Mouse (Mus musculus) retina, postnatal 1 day (tissue): ENCODE data around the gene Armh3.
A peak's percentile ranks its signal among the peaks of the same experiment; 100 is the strongest.

Experiments used
- DNase-seq: peaks from one replicate; pipeline ENCODE4 v3.0.0-alpha.2; 2012

Armh3 gene

DNA sequence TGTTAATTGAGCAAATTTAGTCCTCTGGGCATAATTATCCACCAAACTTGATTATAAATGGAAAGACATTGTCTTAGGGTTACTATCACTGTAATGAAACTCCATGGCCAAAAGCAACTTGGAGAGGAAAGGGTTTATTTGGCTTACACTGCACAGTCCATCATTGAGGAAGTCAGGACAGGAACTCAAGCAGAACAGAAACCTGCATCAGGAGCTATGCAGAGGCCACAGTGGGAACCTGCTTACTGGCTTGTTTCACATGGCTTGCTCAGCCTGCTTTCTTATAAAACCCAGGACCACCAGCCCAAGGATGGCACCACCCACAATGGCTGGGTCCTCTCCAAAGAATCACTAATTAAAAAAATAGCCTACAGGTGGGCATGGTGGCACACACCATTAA, 13.9 kb downstream of the Armh3 start:
- no peak for DNase-seq

DNA sequence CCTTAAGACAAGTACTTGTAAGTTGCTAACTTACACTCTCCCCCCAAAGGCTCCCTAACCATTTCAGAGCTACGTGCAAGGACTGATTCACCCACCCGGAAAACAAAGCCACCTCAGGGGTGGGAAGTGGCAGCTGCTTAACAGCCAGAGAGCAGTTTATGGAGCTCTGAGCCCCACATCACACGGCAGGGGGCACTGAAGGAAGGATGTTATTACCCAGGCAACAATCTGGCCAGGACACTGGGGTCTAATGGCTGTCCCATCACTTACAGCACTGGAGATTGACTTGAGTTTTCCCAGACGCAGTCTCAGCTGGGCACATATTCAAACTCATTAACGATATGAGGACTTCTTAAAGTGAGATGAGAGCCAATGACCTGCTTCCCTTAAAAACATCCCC, 37.5 kb downstream of the Armh3 start:
- DNase-seq = peak; percentile 70

DNA sequence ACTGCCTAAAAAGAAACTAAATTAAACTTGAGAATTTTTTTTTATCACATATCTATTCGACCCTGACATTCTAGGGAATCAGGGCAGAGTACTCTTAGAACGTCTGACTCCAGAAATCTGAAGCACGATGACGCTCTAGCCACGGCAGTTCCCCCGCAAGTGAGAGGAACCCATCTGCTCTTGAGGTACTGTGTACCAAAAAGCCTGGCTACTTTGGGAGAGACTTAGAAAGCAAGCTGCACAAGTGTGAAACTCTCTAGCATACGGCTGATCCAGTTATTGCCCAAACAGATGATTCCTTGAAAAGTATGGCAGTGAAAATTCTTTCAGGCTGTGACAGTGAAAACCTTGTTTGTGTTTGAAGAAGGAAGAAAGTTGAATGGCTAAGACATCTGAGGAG, 41.6 kb downstream of the Armh3 start:
- DNase-seq = no peak

DNA sequence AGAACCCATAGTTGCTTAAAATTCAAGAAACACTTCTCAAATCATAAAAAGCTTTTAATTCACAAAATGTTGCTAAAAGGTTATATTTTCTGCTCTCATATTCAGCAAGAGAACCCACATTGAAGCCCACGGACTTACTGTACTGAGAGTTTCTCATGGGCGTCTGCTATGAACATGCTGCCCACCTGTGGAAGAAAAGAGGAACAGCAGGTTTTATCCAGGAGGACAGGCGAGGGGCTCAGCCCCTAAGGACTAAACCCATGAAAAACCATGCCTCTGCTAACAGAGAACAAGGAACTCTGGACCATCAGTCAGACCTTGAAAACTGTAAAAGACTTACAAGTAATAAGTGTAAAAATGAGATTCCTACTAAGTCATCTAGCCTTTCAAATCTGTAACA, 45.0 kb downstream of the Armh3 start:
- peak; percentile 69 for DNase-seq

DNA sequence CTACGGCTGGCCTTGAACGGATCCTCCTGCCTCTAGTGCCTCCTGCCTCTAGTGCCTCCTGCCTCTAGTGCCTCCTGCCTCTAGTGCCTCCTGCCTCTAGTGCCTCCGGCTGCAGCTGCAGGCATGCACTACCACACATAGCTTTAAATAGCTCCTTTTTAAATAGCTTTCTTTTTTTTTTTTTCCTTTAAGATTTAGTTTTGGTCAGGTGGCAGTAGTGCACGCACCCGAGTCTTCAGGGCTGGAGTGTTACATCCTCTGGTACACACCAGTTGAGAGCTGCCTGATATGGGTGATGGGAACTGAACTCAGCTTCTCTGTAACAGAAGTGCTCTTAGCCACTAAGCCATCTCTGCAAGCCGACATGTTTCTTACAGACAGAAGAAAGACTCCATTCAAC, 49.1 kb downstream of the Armh3 start:
- no peak for DNase-seq

DNA sequence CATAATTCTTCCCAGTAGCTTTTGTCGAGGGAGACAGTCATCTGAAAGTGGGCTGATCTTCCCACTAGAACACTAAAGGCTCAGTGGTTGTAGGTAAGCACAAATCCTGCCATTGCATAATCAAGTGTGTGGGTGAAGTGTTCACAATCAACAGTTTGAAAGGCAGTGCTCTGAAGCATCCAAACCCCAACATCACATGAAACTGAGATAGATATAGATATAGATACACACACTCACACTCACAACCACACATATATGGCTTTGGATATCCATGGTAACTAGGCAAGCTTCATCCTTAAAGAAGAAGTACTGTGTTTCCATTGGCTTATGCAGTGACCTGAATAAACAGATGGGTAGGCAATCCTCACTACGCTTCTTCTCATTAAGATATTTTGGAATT, 50.5 kb downstream of the Armh3 start:
- DNase-seq = no peak

DNA sequence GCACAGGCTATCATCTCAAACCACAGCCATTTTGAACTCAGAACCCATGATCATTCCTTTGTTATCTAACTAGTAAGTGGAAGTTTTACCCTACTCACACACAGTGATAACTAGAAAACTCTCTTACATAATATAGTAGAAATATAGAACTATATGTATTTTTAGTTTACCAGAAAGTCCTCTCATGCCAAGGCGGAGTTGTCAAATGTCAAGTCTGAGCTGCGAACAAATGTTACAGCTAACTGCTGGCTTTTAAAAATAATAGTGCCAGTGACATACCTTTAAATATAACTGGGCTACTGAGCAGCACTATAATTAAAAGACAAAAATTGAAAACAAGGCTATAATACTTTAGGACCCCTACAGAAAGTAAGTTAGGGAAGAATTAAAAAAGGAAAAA, 51.0 kb downstream of the Armh3 start:
- no peak for DNase-seq

DNA sequence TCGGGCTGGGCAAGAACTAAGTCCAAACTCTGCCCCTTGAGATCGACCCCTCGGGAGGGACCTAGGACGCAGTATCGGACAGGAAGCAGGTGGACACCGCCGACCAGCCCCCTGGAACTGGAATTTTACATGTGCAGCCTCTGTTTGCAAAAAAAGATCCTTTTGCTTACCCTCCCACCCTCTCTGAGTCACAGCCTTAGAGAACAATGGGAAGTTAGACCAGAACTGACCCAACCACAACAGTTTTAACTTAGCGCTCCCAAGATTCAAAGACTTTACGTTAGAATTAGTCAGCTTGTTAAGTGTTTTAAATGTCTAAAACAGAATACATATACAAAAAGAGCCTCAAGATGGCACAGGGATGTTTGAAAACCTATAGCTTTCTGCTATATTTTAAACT, 51.7 kb downstream of the Armh3 start:
- no peak for DNase-seq

DNA sequence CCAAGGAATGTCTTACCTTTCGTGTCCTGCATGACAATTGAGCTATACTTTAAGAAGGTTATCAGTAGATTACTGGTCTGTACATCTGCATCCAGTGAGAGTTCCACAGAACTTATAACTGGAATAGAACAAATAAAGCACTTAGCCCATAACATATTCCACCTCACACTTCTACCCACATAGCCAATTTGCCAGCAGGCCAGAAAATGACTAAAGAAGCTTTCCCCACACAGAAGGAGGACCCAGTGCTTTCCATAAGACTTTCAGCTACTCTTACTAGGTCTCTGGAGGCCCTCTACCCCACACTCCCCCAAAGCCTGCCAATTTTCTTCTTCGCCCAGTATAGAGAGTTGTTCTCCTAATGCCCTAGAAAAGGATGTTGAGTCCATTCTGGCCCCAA, 52.3 kb downstream of the Armh3 start:
- DNase-seq = no peak

DNA sequence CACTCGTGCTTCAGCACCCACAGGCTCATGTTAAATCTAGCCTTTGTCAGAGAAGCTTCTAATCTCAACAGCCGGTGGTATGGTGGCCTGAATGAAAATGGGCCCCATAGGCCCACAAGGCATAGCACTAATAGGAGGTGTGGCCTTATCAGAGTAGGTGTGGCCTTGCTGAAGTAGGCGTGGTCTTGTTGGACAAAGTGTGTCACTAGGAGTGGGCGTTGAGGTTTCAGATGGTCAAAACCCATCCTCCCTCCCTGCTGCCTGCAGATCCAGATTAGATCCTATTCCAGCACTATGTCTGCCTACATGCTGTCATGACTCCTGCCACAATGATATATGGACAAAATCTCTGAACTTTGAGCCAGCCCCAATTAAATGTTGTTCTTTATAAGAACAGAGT, 54.5 kb downstream of the Armh3 start:
- peak; percentile 41 for DNase-seq

DNA sequence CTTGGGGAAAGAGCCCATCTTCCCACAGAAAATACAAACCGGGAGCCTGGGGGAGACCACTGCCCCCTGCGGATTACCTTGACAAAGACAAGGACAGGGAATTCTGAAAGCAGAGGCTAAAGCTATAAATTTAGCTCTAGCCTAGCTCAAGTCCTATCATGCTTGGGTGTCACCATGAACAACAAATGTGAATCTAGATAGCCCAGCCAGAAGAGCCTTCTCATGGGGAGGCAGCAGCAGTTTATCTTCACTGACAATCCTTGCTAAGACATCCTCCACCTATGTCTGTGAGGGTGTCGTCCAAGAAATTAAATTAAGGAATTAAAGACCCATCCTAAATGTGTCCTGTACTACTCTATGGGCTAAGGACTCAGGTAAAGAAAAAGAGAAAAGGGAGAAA, 60.2 kb downstream of the Armh3 start:
- DNase-seq = peak; percentile 21

DNA sequence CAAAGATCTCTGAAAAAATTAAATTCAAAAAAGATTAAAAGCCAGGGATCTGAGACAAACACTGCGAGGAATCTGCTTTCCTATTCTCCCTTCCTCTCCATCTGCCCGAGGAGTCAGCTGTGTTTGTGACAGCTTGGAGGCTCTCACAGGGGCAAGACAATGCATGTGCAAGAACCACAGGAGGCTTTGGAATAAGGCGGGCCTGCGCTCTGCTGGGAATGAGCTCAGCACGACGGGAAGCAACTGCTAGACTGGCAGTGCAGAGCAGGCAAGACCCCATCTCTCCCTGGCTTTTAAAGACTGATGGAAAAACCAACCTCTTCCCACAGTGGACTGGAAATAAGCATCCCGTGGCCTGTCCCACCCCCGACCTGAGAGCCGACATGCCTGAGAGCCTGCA, 60.8 kb downstream of the Armh3 start:
- peak; percentile 59 for DNase-seq

DNA sequence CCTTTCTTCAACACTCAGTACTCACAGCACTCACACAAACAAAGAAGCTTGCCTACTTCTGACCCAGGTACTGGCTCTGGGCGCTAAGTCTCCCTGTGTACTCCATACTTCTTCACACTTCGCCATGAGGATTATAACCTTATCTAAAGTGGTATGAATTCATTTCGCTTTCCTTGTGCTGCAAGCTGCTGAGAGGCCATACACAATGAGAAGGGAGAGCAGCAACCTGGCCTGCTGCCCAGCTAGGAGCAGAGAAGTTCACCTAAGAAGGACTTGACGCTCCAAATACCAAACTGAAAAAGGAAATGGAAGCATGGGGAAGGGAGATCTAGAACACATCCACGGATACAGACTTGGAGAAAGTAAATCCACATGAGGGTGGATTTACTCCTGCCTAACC, 71.1 kb downstream of the Armh3 start:
- no peak for DNase-seq

DNA sequence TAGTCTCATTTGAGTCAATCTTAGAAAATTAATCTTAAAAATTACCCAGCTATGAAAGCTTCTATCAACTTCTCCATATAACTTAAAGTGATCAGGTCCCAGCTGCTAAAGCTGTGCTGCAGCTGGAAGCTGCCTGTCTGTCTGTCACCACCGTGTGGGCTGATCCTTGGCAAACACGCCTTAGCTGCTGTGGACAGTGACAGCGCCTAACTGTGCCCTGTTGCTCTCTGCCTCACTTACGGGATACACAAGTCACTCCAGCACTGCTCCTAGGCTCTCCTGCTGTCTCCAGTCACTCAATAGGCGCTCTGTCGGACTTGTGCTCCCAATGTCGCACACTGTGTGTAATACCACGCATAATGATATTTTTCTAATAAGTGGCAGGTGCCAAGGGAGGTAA, 71.9 kb downstream of the Armh3 start:
- DNase-seq = no peak

DNA sequence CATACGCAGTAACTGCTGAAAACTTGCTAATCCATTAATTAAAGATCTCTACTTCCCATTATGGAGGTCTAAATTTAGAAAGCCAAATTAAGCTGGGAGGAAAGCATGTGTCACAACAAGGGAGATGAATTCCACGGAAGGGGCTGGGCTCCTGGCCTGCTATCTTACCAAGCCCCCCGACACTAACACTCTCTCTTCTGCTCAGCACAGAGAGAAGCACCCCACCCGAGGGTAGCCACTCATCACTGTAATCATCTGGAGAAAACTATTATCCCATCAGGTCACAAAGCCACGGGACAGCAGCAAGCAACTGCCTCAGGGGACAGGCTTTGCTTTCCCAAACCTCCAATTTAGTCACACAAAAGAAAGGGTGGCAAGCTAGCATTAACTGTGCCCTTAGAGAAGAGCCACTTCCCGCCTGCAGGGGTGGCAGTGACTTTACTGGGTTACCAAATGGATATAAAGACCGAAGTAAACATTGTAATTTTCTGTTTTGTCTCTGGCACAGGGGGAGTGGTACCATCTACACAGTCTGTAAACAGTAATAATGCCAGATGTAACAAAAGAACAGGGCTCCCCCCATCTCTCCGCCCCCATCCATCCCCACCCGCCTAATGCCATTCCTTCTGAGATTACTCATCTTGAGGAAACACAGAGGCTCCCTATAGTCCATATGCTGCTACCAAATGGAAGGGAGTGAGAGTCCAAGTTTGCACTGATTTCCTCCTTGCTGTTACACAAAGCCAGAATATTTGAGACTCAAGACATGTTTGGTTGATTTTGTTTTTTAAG, 77.8 kb downstream of the Armh3 start:
- peak; percentile 18 for DNase-seq

DNA sequence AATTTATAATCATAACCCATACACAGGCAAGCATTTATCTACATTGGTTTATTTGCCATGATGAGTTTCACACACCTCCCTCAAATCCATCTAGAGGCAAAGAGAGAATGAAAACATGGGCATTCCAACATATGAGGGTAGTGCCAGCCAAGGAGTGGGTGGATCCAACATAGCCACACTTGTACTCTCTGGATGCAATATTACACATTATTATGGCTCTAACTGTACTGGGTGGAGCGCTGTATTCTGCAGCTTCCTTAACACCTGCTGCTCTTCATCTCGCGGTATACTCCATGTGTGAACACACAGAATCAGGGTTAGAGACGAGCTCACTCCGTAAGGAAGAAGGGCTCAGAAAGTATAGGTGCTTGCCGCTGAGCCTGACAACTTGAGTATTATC, 79.9 kb downstream of the Armh3 start:
- no peak for DNase-seq

DNA sequence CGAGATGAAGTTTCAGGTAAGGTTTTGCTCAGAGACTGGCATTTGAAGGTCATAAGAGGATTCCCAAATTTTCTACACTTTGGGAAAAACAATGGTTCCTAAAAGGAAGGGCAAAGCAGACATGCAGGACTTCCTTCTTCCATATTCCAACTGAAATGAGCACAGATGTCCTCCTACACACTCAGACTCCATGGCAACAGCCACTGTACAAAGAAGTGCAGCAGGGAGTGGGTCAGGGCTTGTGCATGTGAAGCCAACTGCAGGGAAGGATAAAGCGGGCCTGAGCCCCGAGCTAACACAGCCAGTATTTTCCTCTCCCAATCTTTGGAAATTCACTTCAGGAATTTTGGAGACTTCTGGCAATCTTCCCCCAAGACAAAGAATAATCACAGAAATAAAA, 80.4 kb downstream of the Armh3 start:
- no peak for DNase-seq

DNA sequence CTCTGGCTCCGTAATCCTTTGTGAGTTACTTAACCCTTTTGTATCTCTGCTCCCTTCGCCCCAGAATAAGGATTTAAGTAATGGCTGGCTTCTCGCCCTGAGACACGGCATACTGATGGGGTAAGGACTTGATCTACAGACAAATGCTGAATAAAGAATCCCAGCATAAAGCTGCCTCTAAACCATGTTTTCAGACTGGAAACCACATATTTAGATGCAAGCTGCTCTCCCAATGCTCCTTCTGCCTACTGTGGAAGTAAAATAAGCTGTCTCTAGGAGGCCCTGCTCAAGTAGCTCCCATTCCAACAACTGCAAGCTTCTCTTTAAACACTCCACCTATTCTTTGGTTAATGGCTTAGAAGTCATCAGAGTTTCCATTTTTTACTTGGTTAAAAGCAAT, 81.8 kb downstream of the Armh3 start:
- no peak for DNase-seq

DNA sequence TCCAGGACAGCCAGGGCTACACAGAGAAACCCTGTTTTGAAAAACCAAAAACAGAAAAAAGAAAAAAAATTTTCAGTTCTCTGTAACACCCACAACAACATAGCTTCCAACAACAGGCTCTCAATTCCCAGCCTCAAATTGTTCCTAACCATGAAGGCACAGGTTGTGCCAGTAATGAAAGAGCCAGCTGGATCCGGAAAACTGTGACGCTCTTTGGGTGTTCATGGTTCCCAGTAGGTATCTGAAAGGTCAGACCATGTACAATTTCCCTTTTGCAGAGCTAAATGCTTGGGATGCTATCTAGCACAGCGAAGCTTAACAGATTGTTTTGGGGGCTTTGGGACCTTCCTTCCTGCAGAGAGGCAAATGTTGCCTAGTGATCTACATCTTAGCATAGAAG, 82.3 kb downstream of the Armh3 start:
- DNase-seq = no peak

DNA sequence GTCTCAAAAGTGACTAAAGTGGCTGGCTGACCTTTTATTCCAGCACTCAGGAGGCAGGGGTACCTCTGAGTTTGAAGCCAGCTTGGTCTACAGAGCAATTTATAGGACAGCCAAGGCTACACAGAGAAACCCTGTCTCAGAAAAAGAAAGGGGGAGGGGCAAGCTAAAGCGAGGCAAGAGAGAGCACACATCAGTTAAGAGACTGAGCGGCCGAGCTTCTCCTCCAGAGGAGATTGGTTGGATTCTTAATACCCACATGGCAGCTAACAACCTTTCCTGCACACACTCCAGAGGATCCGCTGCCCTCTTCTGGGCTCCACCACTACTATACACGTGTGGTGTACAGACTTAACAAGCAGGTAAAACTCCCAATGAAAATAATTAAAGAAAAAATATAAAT, 85.3 kb downstream of the Armh3 start:
- DNase-seq = no peak

DNA sequence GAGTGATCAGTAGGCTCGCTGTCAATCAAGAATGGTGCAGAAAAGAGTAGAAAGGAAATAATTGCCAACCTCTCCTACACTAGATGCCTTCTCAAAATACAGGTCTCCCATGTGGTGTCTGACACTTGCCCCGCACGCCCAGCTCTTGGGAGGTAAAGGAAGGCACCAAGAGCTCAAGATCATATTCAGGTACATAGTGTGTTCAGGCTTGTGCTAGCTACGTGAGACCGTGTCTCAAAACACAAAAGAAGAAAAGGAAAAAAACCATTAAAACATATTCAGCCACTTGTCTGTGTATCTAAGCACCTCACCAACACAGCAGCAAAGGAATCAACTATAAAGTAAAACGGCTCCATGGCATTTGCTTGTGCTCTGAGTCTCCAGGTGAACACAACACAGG, 85.9 kb downstream of the Armh3 start:
- DNase-seq = no peak

DNA sequence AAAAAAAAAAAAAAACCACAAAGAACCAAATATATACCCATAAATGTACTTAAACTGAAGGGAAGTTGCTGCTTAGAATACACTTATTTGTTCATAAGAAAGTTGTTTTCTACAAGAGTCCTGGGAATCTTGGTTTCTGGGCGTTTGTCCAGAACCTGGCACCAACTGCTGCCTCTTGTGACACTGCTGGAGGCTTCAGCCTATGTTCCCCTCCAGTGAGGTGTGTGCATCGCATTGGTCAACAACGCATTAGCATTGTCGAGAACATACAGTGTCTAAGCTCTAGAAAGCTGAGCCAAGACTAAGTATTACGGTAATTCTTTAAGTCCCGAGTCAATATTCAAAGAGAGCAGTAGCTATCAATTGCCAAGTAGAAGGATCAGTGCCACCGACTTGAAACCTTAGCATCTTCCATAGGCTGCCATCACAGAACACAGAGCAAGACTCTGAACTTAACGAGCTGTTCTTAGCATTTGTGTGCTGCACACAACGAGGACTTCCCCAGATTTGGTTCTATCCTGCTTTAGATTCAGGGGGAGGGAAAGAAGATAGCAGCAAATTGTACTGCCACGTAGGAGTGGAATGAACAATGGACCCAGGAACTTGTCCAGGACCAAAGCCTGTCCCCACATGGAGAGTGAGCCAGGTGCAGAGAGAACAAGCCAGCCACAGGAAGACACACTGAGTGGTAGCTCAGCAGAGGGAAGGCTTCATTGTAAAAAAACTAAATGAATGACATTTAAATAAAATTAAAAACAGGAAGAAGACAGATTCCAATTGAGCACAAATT, 86.9 kb downstream of the Armh3 start:
- no peak for DNase-seq

DNA sequence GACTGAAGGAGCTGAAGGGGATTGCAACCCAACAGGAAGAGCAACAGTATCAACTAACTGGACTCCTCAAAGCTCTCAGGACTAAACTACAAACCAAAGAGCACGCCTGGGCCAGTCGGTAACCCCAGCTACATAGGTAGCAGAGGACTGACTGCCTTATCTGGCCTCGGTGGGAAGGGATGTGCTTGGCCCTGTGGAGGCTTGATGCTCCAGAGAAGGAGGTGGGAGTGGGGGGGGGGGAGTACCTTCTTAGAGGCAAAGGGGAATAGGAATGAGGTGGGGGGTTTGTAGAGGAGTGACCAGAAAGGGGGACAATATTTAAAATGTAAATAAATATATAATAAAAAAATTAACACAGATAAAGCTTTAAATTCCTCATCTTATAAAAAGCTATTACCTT, 90.0 kb downstream of the Armh3 start:
- no peak for DNase-seq

DNA sequence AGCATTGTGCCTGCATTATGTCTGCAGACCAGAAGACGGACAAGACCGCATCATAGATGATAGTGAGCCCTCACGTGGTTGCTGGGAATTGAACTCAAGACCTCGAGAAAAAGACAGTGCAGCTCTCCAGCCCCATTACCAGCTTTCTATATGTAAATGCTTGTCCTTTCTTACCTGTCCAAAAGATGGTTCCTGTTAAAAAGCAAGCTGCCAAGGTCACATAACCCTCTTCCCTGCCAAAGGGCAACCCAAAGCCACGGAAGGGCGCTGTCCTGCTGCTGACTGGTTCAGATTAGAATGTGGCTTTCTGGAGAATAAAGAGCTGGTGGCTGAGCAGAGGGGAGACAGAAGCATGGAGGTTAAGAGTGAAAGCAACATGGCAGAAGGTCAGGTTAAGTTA, 90.9 kb downstream of the Armh3 start:
- DNase-seq = no peak

DNA sequence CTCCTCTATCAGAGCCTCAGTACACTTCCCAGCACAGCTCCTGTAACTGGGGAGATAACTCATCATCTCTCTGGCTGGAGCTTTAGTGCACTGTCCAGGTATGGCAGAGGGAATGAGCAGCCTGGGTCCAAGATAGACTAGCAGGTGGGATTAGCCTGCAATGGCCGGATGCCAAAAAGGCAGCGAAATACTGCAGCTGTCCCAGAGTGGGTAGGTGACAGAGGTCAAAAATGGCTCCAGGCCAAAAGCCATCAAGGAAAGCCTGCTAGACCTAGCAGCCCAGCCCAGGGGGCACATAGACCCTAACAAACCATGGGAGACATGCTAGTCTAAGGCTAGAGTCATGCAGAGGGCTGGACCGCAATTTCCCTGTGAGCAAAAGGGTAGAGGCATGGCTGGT, 94.4 kb downstream of the Armh3 start:
- DNase-seq = no peak
